Mouse (Mus musculus) erythroblast, adult 5-6 weeks (primary cell): ENCODE results near the gene Glis1. TPM values are rescaled to one million over a fixed set of nuclear protein-coding genes. Genes with fewer than 3 reads are reported as not detected.

Source experiments
- ATAC-seq: replicated peaks from 2 replicates; pipeline ENCODE4 v1.8.0; 2016; ENCODE audit warnings: moderate number of reproducible peaks, mild to moderate bottlenecking, moderate TSS enrichment, inconsistent platforms; ENCODE audit not compliant: poor library complexity, low FRiP score, severe bottlenecking
- total RNA-seq, 2 experiments: library from RNA; stranded (forward) in 1 of 2; stranded (reverse) in 1 of 2; fragments of 150-400 nt in 1 of 2; fragments of 200-764, 138-1000 nt in 1 of 2; gene quantifications; 2 replicates each; pipeline versions ENCODE4 v1.2.3 to v1.2.4; 2015 to 2017; ENCODE audit warnings: low replicate concordance in 2 of 2

Glis1 gene
- total RNA-seq, 2 experiments from 2014 or later: not detected

- ATAC-seq: no peak
These were observed 175.4 kb downstream of the Glis1 start for GRCm38 (mm10) chr4:107609775-107610174.

GRCm38 (mm10) chr4:107611888-107612650 lies 177.7 kb downstream of the Glis1 start:
- ATAC-seq: no peak

GRCm38 (mm10) chr4:107617596-107618230 lies 183.3 kb downstream of the Glis1 start:
- no peak for ATAC-seq

- no peak for ATAC-seq
These were observed 185.1 kb downstream of the Glis1 start for GRCm38 (mm10) chr4:107619487-107619886.

- ATAC-seq: no peak
These were observed 187.0 kb downstream of the Glis1 start for GRCm38 (mm10) chr4:107621366-107621765.

GRCm38 (mm10) chr4:107622296-107622695 lies 187.9 kb downstream of the Glis1 start:
- no peak for ATAC-seq

GRCm38 (mm10) chr4:107623916-107624315 lies 189.5 kb downstream of the Glis1 start:
- no peak for ATAC-seq

GRCm38 (mm10) chr4:107624951-107625350 lies 190.6 kb downstream of the Glis1 start:
- ATAC-seq: no peak

GRCm38 (mm10) chr4:107628226-107628625 lies 193.8 kb downstream of the Glis1 start:
- ATAC-seq: no peak

- no peak for ATAC-seq
These were observed 194.6 kb downstream of the Glis1 start for GRCm38 (mm10) chr4:107628921-107629411.

GRCm38 (mm10) chr4:107634631-107635030 lies 200.2 kb downstream of the Glis1 start:
- ATAC-seq: no peak

GRCm38 (mm10) chr4:107636099-107636498 lies 201.7 kb downstream of the Glis1 start:
- no peak for ATAC-seq

GRCm38 (mm10) chr4:107637670-107638069 lies 203.3 kb downstream of the Glis1 start:
- no peak for ATAC-seq

GRCm38 (mm10) chr4:107638303-107638702 lies 203.9 kb downstream of the Glis1 start:
- no peak for ATAC-seq

GRCm38 (mm10) chr4:107641624-107642023 lies 207.2 kb downstream of the Glis1 start:
- no peak for ATAC-seq

GRCm38 (mm10) chr4:107648959-107649485 lies 214.6 kb downstream of the Glis1 start:
- ATAC-seq: no peak

GRCm38 (mm10) chr4:107651021-107651496 lies 216.7 kb downstream of the Glis1 start:
- no peak for ATAC-seq

- no peak for ATAC-seq
These were observed 218.3 kb downstream of the Glis1 start for GRCm38 (mm10) chr4:107652598-107653279.

- no peak for ATAC-seq
These were observed 218.9 kb downstream of the Glis1 start for GRCm38 (mm10) chr4:107653280-107653643.

GRCm38 (mm10) chr4:107660649-107661048 lies 226.3 kb downstream of the Glis1 start:
- no peak for ATAC-seq
